Mouse (Mus musculus): ENCODE data around the gene Xylt1.

Xylt1 gene

GRCm38 (mm10) chr7:117507351-117507750 lies 126.6 kb downstream of the Xylt1 start:
- no peak for DNase-seq (ENCODE audit: extremely low spot score, low read depth, low spot score)

GRCm38 (mm10) chr7:117508090-117508489 lies 127.3 kb downstream of the Xylt1 start:
- DNase-seq (ENCODE audit: extremely low spot score, low read depth, low spot score), result no peak

- no peak for DNase-seq (ENCODE audit: extremely low spot score, low read depth, low spot score)
Measured at GRCm38 (mm10) chr7:117510113-117510512, 129.3 kb downstream of the Xylt1 start.

- no peak for DNase-seq (ENCODE audit: extremely low spot score, low read depth, low spot score)
Measured at GRCm38 (mm10) chr7:117512301-117512700, 131.5 kb downstream of the Xylt1 start.

- no peak for DNase-seq (ENCODE audit: extremely low spot score, low read depth, low spot score)
Measured at GRCm38 (mm10) chr7:117515794-117516193, 135.0 kb downstream of the Xylt1 start.

GRCm38 (mm10) chr7:117516896-117517295 lies 136.1 kb downstream of the Xylt1 start:
- DNase-seq (ENCODE audit: extremely low spot score, low read depth, low spot score), result no peak

GRCm38 (mm10) chr7:117521369-117521768 lies 140.6 kb downstream of the Xylt1 start:
- DNase-seq (ENCODE audit: extremely low spot score, low read depth, low spot score), result no peak

GRCm38 (mm10) chr7:117522092-117522635 lies 141.4 kb downstream of the Xylt1 start:
- DNase-seq (ENCODE audit: extremely low spot score, low read depth, low spot score), result no peak

GRCm38 (mm10) chr7:117524430-117525214 lies 143.8 kb downstream of the Xylt1 start:
- DNase-seq (ENCODE audit: extremely low spot score, low read depth, low spot score), result no peak

GRCm38 (mm10) chr7:117525678-117526077 lies 144.9 kb downstream of the Xylt1 start:
- no peak for DNase-seq (ENCODE audit: extremely low spot score, low read depth, low spot score)

- no peak for DNase-seq (ENCODE audit: extremely low spot score, low read depth, low spot score)
Measured at GRCm38 (mm10) chr7:117526570-117526969, 145.8 kb downstream of the Xylt1 start.

- no peak for DNase-seq (ENCODE audit: extremely low spot score, low read depth, low spot score)
Measured at GRCm38 (mm10) chr7:117529787-117530655, 149.2 kb downstream of the Xylt1 start.

GRCm38 (mm10) chr7:117532651-117533050 lies 151.9 kb downstream of the Xylt1 start:
- no peak for DNase-seq (ENCODE audit: extremely low spot score, low read depth, low spot score)

- DNase-seq (ENCODE audit: extremely low spot score, low read depth, low spot score), result no peak
Measured at GRCm38 (mm10) chr7:117533164-117533563, 152.4 kb downstream of the Xylt1 start.

GRCm38 (mm10) chr7:117539931-117540330 lies 159.2 kb downstream of the Xylt1 start:
- DNase-seq (ENCODE audit: extremely low spot score, low read depth, low spot score), result no peak

- no peak for DNase-seq (ENCODE audit: extremely low spot score, low read depth, low spot score)
Measured at GRCm38 (mm10) chr7:117540413-117540812, 159.6 kb downstream of the Xylt1 start.

- DNase-seq (ENCODE audit: extremely low spot score, low read depth, low spot score), result no peak
Measured at GRCm38 (mm10) chr7:117541056-117541455, 160.3 kb downstream of the Xylt1 start.

GRCm38 (mm10) chr7:117541681-117542080 lies 160.9 kb downstream of the Xylt1 start:
- no peak for DNase-seq (ENCODE audit: extremely low spot score, low read depth, low spot score)

- no peak for DNase-seq (ENCODE audit: extremely low spot score, low read depth, low spot score)
Measured at GRCm38 (mm10) chr7:117543041-117543440, 162.3 kb downstream of the Xylt1 start.

- DNase-seq (ENCODE audit: extremely low spot score, low read depth, low spot score), result no peak
Measured at GRCm38 (mm10) chr7:117544126-117544525, 163.3 kb downstream of the Xylt1 start.

- no peak for DNase-seq (ENCODE audit: extremely low spot score, low read depth, low spot score)
Measured at GRCm38 (mm10) chr7:117548301-117548700, 167.5 kb downstream of the Xylt1 start.

Measured in hindlimb bud, embryonic 11.5 days (tissue).